Mouse (Mus musculus) bone marrow macrophage, adult 2 months (primary cell): ENCODE measurements around the gene Btbd1. TPM values are rescaled to one million over a fixed set of nuclear protein-coding genes. Genes with fewer than 3 reads are reported as not detected.
"Not testable (repeated sequence)": the region's sequence is repeated elsewhere in the genome, so short reads cannot be mapped to it uniquely, and the experiment has no call there.

Source experiments
- H3K27ac ChIP-seq: 2 replicates; pipeline ENCODE4 v1.5.1; 2012; ENCODE audit warnings: low read depth, low read length; ENCODE audit not compliant: insufficient read depth
- H3K4me1 ChIP-seq: 2 replicates; pipeline ENCODE4 v1.6.1; 2012; ENCODE audit warnings: low read length; ENCODE audit not compliant: control insufficient read depth, insufficient read depth
- H3K4me3 ChIP-seq: 2 replicates; pipeline ENCODE4 v1.5.1; 2012; ENCODE audit warnings: mild to moderate bottlenecking, low read length, moderate library complexity; ENCODE audit not compliant: insufficient read depth
- CTCF ChIP-seq: IDR thresholded peaks from 2 replicates; pipeline ENCODE4 v1.5.1; 2012; ENCODE audit warnings: low read depth, mild to moderate bottlenecking, low read length, moderate library complexity
- POLR2A ChIP-seq: IDR thresholded peaks from 2 replicates; pipeline ENCODE4 v1.6.1; 2012; ENCODE audit warnings: mild to moderate bottlenecking, low read depth, low read length, borderline replicate concordance
- polyA plus RNA-seq: library from polyadenylated mRNA; stranded (reverse); fragments of >200 nt; gene quantifications from 2 replicates; pipeline ENCODE4 v1.2.4, GENCODE M21; 2012; ENCODE audit not compliant: missing spikeins, insufficient read depth, insufficient read length

The Btbd1 gene
- polyA plus RNA-seq, 1 experiment, result 104 TPM

- peaks cover 27% of the 10 kb centered on the region for H3K4me1 ChIP-seq
- TF ChIP-seq CTCF (no peak), POLR2A (no peak)
- peak overlapping the region; percentile 9; the same call in 1 of the 2 replicates for H3K4me3 ChIP-seq
- H3K27ac ChIP-seq, result no peak overlapping the region
Observed at GRCm38 (mm10) chr7:81843903-81844302, 14.7 kb upstream of the Btbd1 start.

- Histone ChIP-seq H3K27ac (peak overlapping the region; percentile 49), H3K4me1 (peaks cover 19% of the 10 kb centered on the region), H3K4me3 (0 out of 2 replicates have a peak overlapping the region, but pooled peaks have one; percentile 6)
- TF ChIP-seq POLR2A (no peak), CTCF (no peak)
Observed at GRCm38 (mm10) chr7:81842998-81843397, 13.8 kb upstream of the Btbd1 start.

DNA sequence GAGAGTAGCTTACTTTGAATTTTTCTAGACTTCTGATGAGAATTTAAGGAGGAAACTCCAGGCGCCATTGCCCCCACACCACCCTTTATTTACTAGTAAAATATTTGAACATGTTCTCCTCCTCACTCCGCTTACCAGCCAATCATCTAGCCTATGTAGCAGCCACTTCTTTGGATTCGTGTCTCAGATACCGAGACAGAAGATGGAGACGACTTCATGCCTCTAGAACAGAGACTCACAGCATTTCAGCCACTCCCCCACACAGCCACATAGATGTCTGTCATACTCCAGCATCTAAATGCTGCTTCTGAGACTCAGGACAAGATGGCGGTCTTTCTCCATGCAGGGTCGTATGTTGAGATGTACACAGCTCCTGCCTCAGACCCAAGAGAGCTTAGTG, 12.9 kb upstream of the Btbd1 start:
- Histone ChIP-seq H3K4me1 (peaks cover 18% of the 10 kb centered on the region), H3K27ac (no peak overlapping the region), H3K4me3 (no peak overlapping the region)
- TF ChIP-seq CTCF (no peak), POLR2A (no peak)

DNA sequence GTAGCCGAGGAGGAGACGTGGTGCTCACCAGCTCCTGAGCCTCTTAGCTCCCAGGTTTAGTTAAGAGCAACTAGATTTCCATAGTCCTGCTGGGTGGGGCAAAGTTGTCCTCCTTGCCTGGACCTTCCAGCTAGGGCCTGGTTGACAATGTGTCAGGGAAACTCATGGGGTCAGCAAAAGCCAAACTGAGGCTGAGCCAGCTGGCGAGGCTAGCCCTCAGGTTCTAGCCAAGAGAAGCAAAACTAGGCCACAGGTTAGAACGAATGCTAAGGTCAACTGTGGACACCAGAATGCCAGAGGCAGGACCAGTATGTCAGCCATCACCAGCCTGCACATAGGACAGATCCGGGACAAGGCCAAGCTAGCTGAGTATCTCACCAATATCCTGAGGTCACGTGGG, 12.2 kb upstream of the Btbd1 start:
- H3K27ac ChIP-seq, result no peak overlapping the region
- peaks cover 18% of the 10 kb centered on the region for H3K4me1 ChIP-seq
- no peak overlapping the region for H3K4me3 ChIP-seq
- TF ChIP-seq CTCF (no peak), POLR2A (no peak)

DNA sequence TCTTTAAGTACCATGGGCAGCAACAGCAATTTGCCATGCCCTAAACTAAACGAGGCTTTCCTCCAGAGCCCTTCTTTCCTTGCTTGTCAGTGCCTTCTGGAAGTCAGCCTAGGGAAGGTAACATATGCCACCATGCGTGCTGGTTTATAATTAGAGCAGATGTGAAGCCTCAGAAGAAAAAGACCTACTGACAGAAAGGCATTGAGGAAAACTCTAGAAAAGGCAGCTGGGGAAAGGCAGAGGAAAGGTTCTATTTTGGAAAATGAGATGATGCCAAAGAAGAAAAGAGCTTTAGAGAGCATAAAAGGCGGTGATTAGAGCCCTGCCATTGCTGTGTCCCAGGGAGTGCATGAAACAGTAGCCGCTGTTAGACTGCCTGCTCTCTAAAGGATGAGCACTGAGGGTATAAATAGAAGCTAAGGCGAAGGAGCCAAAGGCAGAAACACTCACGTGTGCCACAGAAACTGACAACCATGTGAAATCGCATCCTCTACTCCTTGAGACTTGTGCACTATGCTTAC, 11.5 kb upstream of the Btbd1 start:
- peaks cover 21% of the 10 kb centered on the region for H3K4me1 ChIP-seq
- H3K27ac ChIP-seq, result no peak overlapping the region
- TF ChIP-seq POLR2A (no peak), CTCF (no peak)
- no peak overlapping the region for H3K4me3 ChIP-seq

DNA sequence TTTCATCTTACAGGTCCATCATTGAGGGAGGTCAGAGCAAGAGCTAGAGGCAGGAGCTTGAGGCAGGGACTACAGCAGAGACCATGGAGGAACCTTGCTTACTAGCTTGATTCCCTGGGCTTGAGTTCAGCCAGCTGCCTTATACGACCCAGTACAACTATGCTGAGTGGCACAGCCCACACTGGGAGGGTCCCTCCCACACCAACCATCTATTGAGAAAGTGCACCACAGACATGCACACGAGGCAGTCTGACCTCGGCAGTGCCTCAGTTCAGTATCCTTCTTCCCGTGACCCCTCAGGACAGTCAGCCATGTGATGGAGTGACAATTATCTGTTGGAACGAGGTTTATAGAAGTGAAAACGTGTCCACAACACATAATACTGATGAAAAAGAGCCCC, 10.5 kb upstream of the Btbd1 start:
- TF ChIP-seq CTCF (no peak), POLR2A (no peak)
- Histone ChIP-seq H3K4me3 (no peak overlapping the region), H3K4me1 (peaks cover 25% of the 10 kb centered on the region), H3K27ac (no peak overlapping the region)

GRCm38 (mm10) chr7:81837771-81838170, 8.5 kb upstream of the Btbd1 start:
- H3K4me3 ChIP-seq, H3K27ac ChIP-seq: not testable (repeated sequence)

DNA sequence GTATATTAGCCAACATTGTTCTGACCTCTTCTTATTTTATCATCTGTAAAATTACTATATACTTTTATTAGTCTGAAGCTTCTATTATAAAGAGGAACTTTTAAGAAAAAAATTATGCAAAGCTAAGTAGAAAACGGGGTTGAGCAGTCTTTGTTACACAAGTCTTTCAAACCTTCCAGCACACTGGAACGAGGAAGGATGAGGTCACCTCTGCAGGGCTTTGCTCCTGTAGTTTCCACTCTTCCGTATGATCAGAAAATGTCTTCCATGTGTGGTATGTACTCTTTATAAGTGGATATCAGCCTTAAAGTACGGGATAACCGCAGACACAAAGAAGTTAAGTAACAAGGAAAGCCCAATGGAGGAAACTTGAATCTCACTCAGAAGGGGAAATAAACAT, 6.2 kb upstream of the Btbd1 start:
- no peak overlapping the region for H3K4me3 ChIP-seq
- peak overlapping the region; percentile 73 for H3K27ac ChIP-seq
- TF ChIP-seq CTCF (no peak), POLR2A (no peak)
- H3K4me1 ChIP-seq, result peaks cover 11% of the 10 kb centered on the region

More at GRCm38 (mm10) chr7:81837771-81838170, 8.5 kb upstream of the Btbd1 start:
- peaks cover 16% of the 10 kb centered on the region for H3K4me1 ChIP-seq

DNA sequence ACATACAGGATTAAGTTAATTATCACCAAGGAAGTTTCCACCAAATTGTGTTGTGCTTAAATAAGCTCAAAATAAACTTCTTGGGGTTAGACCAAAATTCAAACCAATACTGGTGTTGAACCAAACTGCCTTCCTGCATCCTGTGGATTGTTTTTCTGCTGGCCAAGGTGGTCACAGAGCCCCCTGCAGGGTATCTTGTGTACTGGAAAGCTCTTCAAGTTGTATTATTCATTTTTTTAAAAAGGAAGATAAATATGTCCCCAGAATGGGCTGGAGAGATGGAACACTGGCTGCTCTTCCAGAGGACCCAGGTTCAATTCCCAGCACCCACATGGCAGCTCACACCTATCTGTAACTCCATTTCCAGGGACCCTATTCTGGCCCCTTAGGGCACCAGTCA, 5.6 kb upstream of the Btbd1 start:
- H3K4me1 ChIP-seq, result peaks cover 11% of the 10 kb centered on the region
- peak overlapping the region; percentile 38 for H3K27ac ChIP-seq
- H3K4me3 ChIP-seq, result no peak overlapping the region
- no peak for TF ChIP-seq CTCF
- TF ChIP-seq POLR2A, result no peak

DNA sequence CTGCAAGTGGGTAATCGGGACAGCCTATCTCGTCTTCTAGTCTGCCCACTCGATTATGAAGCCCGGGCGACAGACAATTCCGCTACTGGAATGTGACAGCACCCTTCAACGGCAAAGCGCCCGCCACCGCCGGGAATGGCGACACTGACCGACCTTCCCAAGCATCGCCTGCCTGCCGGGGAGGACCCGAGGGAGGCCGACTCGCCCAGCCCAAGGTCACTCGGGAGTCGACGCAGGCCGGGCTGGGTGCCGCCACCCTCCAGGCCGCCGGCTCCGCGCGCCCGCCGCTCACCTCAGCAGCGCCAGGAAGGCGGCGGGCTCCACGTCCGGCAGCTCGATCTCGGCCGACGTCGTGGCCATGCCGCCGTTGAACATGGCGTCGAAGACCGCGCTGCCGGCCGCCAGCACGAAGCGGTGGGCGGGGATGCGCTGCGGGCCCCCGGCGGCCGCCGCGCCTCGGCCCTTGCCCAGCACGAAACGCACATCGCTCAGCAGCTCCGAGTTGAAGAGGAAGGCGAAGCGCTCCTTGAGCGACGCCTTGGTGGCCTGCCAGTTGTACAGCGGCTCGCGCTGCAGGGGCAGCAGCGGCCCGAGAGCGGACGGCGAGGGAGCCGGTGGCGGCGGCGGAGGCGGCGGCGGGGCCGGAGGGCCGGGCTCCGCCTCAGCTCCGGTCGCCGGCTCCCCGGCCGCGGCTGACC, 401 bp downstream of the Btbd1 start:
- Histone ChIP-seq H3K27ac (peak overlapping the region; percentile 87), H3K4me1 (peaks cover 15% of the 10 kb centered on the region), H3K4me3 (peak overlapping the region; percentile 91)
- TF ChIP-seq POLR2A, result no peak
- no peak for TF ChIP-seq CTCF
